Mouse (Mus musculus) heart, postnatal 4 days (tissue): ENCODE data around the gene Rbbp4. TPM values are rescaled to one million over a fixed set of nuclear protein-coding genes. Genes with fewer than 3 reads are reported as not detected.

Experiments
- microRNA-seq, 2 experiments: library from miRNA; unstranded; fragments of <30 nt; microRNA quantifications; one replicate each; pipeline ENCODE4 v1.2.0; 2021 to 2022
- total RNA-seq, 2 experiments: library from RNA; stranded (reverse); gene quantifications; 2 replicates each; pipeline ENCODE4 v1.2.3; 2021

Rbbp4 gene
- total RNA-seq, 2 experiments from 2014 or later, result 195 to 199 TPM

Small RNA genes within 50 kb of the gene (microRNA-seq; reads per million reads assigned to microRNA genes)
- gene Gm22994, result 0 reads per million in 2 experiments

Other genes with a start within 250 kb of the Rbbp4 start
- not detected for gene Tmem54, start 229.8 kb downstream of the Rbbp4 start, total RNA-seq
- under 1 TPM; 0.25 to 0.69 TPM for gene Hpca, start 213.3 kb downstream of the Rbbp4 start, total RNA-seq
- gene Fndc5, start 198.4 kb downstream of the Rbbp4 start, total RNA-seq, result 100 to 1,000 TPM; 101 to 105 TPM
- gene S100pbp, start 145.6 kb downstream of the Rbbp4 start, total RNA-seq, result 10 to 100 TPM; 22.5 to 24.2 TPM
- gene Yars, start 145.6 kb downstream of the Rbbp4 start, total RNA-seq, result 10 to 100 TPM; 44.7 to 45.0 TPM
- gene C77080, start 74.0 kb downstream of the Rbbp4 start, total RNA-seq, result 1 to 10 TPM; 6.5 to 8.6 TPM
- 1 to 10 TPM; 8.7 to 9.5 TPM for gene Sync, start 47.8 kb downstream of the Rbbp4 start, total RNA-seq
- gene Zbtb8os, start 325 bp upstream of the Rbbp4 start, total RNA-seq, result 10 to 100 TPM; 20.6 to 22.2 TPM
- 1 to 10 TPM; 8.7 to 9.0 TPM for gene Zbtb8a, start 42.7 kb upstream of the Rbbp4 start, total RNA-seq
- 1 to 10 TPM in 1 of 2 experiments, under 1 TPM in 1; 0.92 to 1.2 TPM for gene Zbtb8b, start 105.5 kb upstream of the Rbbp4 start, total RNA-seq
- 10 to 100 TPM; 34.0 to 36.6 TPM for gene Bsdc1, start 126.2 kb upstream of the Rbbp4 start, total RNA-seq
- not detected for gene Tssk3, start 155.7 kb upstream of the Rbbp4 start, total RNA-seq
- not detected for gene Fam229a, start 155.8 kb upstream of the Rbbp4 start, total RNA-seq
- gene Marcksl1, start 178.2 kb upstream of the Rbbp4 start, total RNA-seq, result 10 to 100 TPM; 96.6 to 97.7 TPM
- 10 to 100 TPM; 45.0 to 46.4 TPM for gene Hdac1, start 207.3 kb upstream of the Rbbp4 start, total RNA-seq
- under 1 TPM; 0.86 to 0.91 TPM for gene Lck, start 238.3 kb upstream of the Rbbp4 start, total RNA-seq
- 1 to 10 TPM; 1.5 TPM for gene Fam167b, start 243.2 kb upstream of the Rbbp4 start, total RNA-seq